Mouse (Mus musculus): ENCODE measurements around the gene Wrb. TPM values are rescaled to one million over a fixed set of nuclear protein-coding genes. Genes with fewer than 3 reads are reported as not detected.

Wrb gene
- polyA plus RNA-seq, 1 experiment from 2014 or later = 9.0 TPM

DNA sequence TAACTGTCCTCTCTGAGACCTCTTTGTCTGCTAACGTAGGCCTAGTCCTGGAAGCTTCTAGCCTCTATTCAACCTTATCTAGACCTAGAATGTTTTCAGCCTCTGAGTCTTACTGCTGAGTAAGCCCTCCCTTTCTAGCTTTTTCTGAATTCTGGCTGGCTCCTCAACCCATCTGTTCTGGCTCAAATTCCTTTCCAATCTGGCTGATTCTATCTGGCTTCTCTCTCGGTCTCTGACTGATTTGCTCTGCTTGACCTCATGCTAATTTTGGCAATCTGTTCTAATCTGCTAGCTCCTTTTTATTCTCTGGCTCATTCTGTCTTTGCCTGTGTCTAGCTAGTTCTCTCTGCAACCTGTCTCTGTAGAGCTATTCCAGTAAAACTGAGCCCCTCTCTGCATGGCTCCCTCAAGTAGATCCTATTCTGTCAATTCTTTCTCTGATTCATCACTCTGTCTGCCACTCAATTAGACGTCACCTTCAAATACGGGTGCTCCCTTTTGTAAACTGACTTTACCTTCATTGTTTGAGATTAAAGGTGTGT lies 20.6 kb downstream of the Wrb start:
- no peak overlapping the region for H3K4me2 ChIP-seq (ENCODE audit: low read depth, low read length)
- H3K36me3 ChIP-seq (ENCODE audit: control insufficient read depth, insufficient read depth) = no peaks in the 10 kb centered on the region
- WGBS (ENCODE audit: insufficient replicate concordance) = 59% methylated on average over 4 of the region's 4 CpGs
- no peaks in the 10 kb centered on the region for H3K9me3 ChIP-seq (replicated peaks; ENCODE audit: control insufficient read depth, low read length)
- ATAC-seq (ENCODE audit: low read depth) = no peak
- H3K4me1 ChIP-seq (ENCODE audit: control insufficient read depth, low read depth, low read length) = no peaks in the 10 kb centered on the region
- no peaks in the 10 kb centered on the region for H3K27me3 ChIP-seq (ENCODE audit: control insufficient read depth, insufficient read depth, low read depth, low read length)
- H3K27ac ChIP-seq (ENCODE audit: low read length) = no peak overlapping the region
- H3K4me3 ChIP-seq (ENCODE audit: low read depth, low read length) = no peak overlapping the region
- no peak overlapping the region for H3K9ac ChIP-seq (ENCODE audit: low read depth, low read length)

GRCm38 (mm10) chr16:96168837-96169236 lies 23.6 kb downstream of the Wrb start:
- Histone ChIP-seq H3K27me3 (ENCODE audit: control insufficient read depth, insufficient read depth, low read depth, low read length) (no peaks in the 10 kb centered on the region), H3K9me3 (replicated peaks; ENCODE audit: control insufficient read depth, low read length) (no peaks in the 10 kb centered on the region), H3K4me1 (ENCODE audit: control insufficient read depth, low read depth, low read length) (no peaks in the 10 kb centered on the region), H3K9ac (ENCODE audit: low read depth, low read length) (no peak overlapping the region), H3K27ac (ENCODE audit: low read length) (no peak overlapping the region), H3K4me2 (ENCODE audit: low read depth, low read length) (no peak overlapping the region), H3K4me3 (ENCODE audit: low read depth, low read length) (no peak overlapping the region), H3K36me3 (ENCODE audit: control insufficient read depth, insufficient read depth) (no peaks in the 10 kb centered on the region)
- no peak for ATAC-seq (ENCODE audit: low read depth)
- WGBS (ENCODE audit: insufficient replicate concordance) = 36% methylated on average over 4 of the region's 4 CpGs

- Histone ChIP-seq H3K9me3 (replicated peaks; ENCODE audit: control insufficient read depth, low read length) (no peaks in the 10 kb centered on the region), H3K4me1 (ENCODE audit: control insufficient read depth, low read depth, low read length) (no peaks in the 10 kb centered on the region), H3K36me3 (ENCODE audit: control insufficient read depth, insufficient read depth) (no peaks in the 10 kb centered on the region), H3K27me3 (ENCODE audit: control insufficient read depth, insufficient read depth, low read depth, low read length) (no peaks in the 10 kb centered on the region), H3K9ac (ENCODE audit: low read depth, low read length) (no peak overlapping the region), H3K27ac (ENCODE audit: low read length) (no peak overlapping the region), H3K4me3 (ENCODE audit: low read depth, low read length) (no peak overlapping the region), H3K4me2 (ENCODE audit: low read depth, low read length) (no peak overlapping the region)
- no peak for ATAC-seq (ENCODE audit: low read depth)
- 67% methylated on average over 8 of the region's 8 CpGs for WGBS (ENCODE audit: insufficient replicate concordance)
Measured at GRCm38 (mm10) chr16:96173648-96174047, 28.4 kb downstream of the Wrb start.

GRCm38 (mm10) chr16:96175399-96175798 lies 30.2 kb downstream of the Wrb start:
- Histone ChIP-seq H3K4me1 (ENCODE audit: control insufficient read depth, low read depth, low read length) (no peaks in the 10 kb centered on the region), H3K36me3 (ENCODE audit: control insufficient read depth, insufficient read depth) (no peaks in the 10 kb centered on the region), H3K9me3 (replicated peaks; ENCODE audit: control insufficient read depth, low read length) (no peaks in the 10 kb centered on the region), H3K4me2 (ENCODE audit: low read depth, low read length) (no peak overlapping the region), H3K27me3 (ENCODE audit: control insufficient read depth, insufficient read depth, low read depth, low read length) (no peaks in the 10 kb centered on the region), H3K9ac (ENCODE audit: low read depth, low read length) (no peak overlapping the region), H3K4me3 (ENCODE audit: low read depth, low read length) (no peak overlapping the region), H3K27ac (ENCODE audit: low read length) (no peak overlapping the region)
- ATAC-seq (ENCODE audit: low read depth) = no peak
- WGBS (ENCODE audit: insufficient replicate concordance) = 39% methylated on average over 2 of the region's 2 CpGs

DNA sequence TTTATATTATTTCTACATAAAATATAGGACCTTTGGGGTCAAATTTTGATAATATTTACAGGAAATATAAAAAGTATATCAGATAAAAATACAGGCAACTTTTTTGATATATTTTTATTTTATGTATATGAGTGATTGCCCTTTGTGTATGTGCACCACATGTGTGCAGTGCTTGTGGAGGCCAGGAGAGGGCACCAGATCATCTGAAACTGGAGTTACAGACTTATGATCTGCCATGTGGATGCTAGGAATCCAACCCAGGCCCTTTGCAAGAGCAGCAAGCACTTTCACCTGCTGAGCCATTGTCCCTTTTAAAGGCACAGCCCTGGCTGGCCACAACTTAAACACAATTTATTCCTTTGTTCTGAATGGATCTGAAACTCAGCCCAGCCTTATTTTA lies 33.9 kb downstream of the Wrb start:
- Histone ChIP-seq H3K4me3 (ENCODE audit: low read depth, low read length) (no peak overlapping the region), H3K27ac (ENCODE audit: low read length) (no peak overlapping the region), H3K4me1 (ENCODE audit: control insufficient read depth, low read depth, low read length) (no peaks in the 10 kb centered on the region), H3K9me3 (replicated peaks; ENCODE audit: control insufficient read depth, low read length) (no peaks in the 10 kb centered on the region), H3K36me3 (ENCODE audit: control insufficient read depth, insufficient read depth) (no peaks in the 10 kb centered on the region), H3K4me2 (ENCODE audit: low read depth, low read length) (no peak overlapping the region), H3K27me3 (ENCODE audit: control insufficient read depth, insufficient read depth, low read depth, low read length) (no peaks in the 10 kb centered on the region), H3K9ac (ENCODE audit: low read depth, low read length) (no peak overlapping the region)
- no peak for ATAC-seq (ENCODE audit: low read depth)

DNA sequence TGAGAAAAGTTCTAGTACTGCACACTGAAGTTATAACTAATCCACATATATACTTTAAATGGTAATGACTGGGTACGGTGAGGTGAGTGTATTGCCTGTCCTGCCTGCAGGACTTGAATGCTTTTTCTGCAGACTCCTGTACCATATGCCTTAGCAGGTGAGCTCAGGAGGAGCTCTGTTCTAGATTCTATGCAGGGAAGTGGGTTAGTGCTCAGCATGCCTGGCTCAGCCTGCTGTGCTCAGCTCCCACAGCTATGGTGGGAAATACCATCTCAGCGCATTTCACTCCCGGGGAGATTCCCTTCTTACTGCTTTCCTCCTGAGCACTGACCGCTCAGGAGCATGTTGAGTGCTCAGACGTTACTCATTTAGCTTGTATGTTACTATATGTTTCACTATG lies 42.4 kb downstream of the Wrb start:
- WGBS (ENCODE audit: insufficient replicate concordance) = 68% methylated on average over 5 of the region's 5 CpGs
- peaks cover 11% of the 10 kb centered on the region for H3K27me3 ChIP-seq (ENCODE audit: control insufficient read depth, insufficient read depth, low read depth, low read length)

GRCm38 (mm10) chr16:96191531-96192506 lies 46.6 kb downstream of the Wrb start, which contains the start of gene Lca5l:
Lca5l (minus strand) TSS chr16:96192271.
- Histone ChIP-seq H3K9me3 (replicated peaks; ENCODE audit: control insufficient read depth, low read length) (no peaks in the 10 kb centered on the region), H3K27me3 (ENCODE audit: control insufficient read depth, insufficient read depth, low read depth, low read length) (peaks cover 11% of the 10 kb centered on the region), H3K9ac (ENCODE audit: low read depth, low read length) (peak within 1 kb of the TSS; percentile 58; the same call in 1 of the 2 replicates), H3K27ac (ENCODE audit: low read length) (no peak within 1 kb of the TSS), H3K36me3 (ENCODE audit: control insufficient read depth, insufficient read depth) (no peaks in the 10 kb centered on the region), H3K4me1 (ENCODE audit: control insufficient read depth, low read depth, low read length) (no peaks in the 10 kb centered on the region; the same call in 1 of the 2 replicates), H3K4me2 (ENCODE audit: low read depth, low read length) (peak within 1 kb of the TSS; percentile 91), H3K4me3 (ENCODE audit: low read depth, low read length) (peak within 1 kb of the TSS; percentile 72)
- WGBS (ENCODE audit: insufficient replicate concordance) = 1% methylated on average over 77 of the region's 77 CpGs
- ATAC-seq (ENCODE audit: low read depth) = peak; percentile 98

More for the DNA sequence above, 42.4 kb downstream of the Wrb start:
- H3K27ac ChIP-seq (ENCODE audit: low read length) = no peak overlapping the region
- H3K4me2 ChIP-seq (ENCODE audit: low read depth, low read length) = no peak overlapping the region
- no peak for ATAC-seq (ENCODE audit: low read depth)
- H3K9ac ChIP-seq (ENCODE audit: low read depth, low read length) = no peak overlapping the region
- H3K36me3 ChIP-seq (ENCODE audit: control insufficient read depth, insufficient read depth) = no peaks in the 10 kb centered on the region
- no peaks in the 10 kb centered on the region; the same call in 1 of the 2 replicates for H3K4me1 ChIP-seq (ENCODE audit: control insufficient read depth, low read depth, low read length)
- H3K9me3 ChIP-seq (replicated peaks; ENCODE audit: control insufficient read depth, low read length) = no peaks in the 10 kb centered on the region
- H3K4me3 ChIP-seq (ENCODE audit: low read depth, low read length) = no peak overlapping the region

- no peak within 1 kb of the TSS for H3K27ac ChIP-seq (ENCODE audit: low read length)
Measured at GRCm38 (mm10) chr16:96199913-96200701, 54.9 kb downstream of the Wrb start, which contains the start of gene Sh3bgr. Sh3bgr (plus strand) TSS chr16:96200450.

More at GRCm38 (mm10) chr16:96199913-96200701, 54.9 kb downstream of the Wrb start, which contains the start of gene Sh3bgr:
- peak; percentile 75 for ATAC-seq (ENCODE audit: low read depth)
- H3K4me2 ChIP-seq (ENCODE audit: low read depth, low read length) = peak within 1 kb of the TSS; percentile 41
- no peaks in the 10 kb centered on the region for H3K36me3 ChIP-seq (ENCODE audit: control insufficient read depth, insufficient read depth)
- no peaks in the 10 kb centered on the region; the same call in 1 of the 2 replicates for H3K4me1 ChIP-seq (ENCODE audit: control insufficient read depth, low read depth, low read length)
- H3K9ac ChIP-seq (ENCODE audit: low read depth, low read length) = no peak within 1 kb of the TSS; the same call in 1 of the 2 replicates
- 8% methylated on average over 20 of the region's 20 CpGs for WGBS (ENCODE audit: insufficient replicate concordance)
- no peaks in the 10 kb centered on the region for H3K9me3 ChIP-seq (replicated peaks; ENCODE audit: control insufficient read depth, low read length)
- peak within 1 kb of the TSS; percentile 20; the same call in 1 of the 2 replicates for H3K4me3 ChIP-seq (ENCODE audit: low read depth, low read length)
- H3K27me3 ChIP-seq (ENCODE audit: control insufficient read depth, insufficient read depth, low read depth, low read length) = no peaks in the 10 kb centered on the region

Data from liver, embryonic 16.5 days (tissue).